Mouse (Mus musculus) spleen, adult 2 months (tissue): ENCODE results near the gene Ryr3. TPM values are rescaled to one million over a fixed set of nuclear protein-coding genes. Genes with fewer than 3 reads are reported as not detected.

Experiments used
- DNase-seq, 2 experiments: peaks; one replicate each; pipeline versions ENCODE4 v3.0.0 to v3.0.0-alpha.2; 2012 to 2021; ENCODE audit warnings: low spot score in 2 of 2, low read depth in 1 of 2
- H3K27ac ChIP-seq: fragments of 200-500 bp; 2 replicates; pipeline ENCODE4 v1.5.1; 2012; ENCODE audit warnings: low read length, inconsistent platforms; ENCODE audit not compliant: insufficient read depth
- H3K27me3 ChIP-seq: fragments of 200-500 bp; 2 replicates; pipeline ENCODE4 v1.6.1; 2012; ENCODE audit warnings: mild to moderate bottlenecking, moderate library complexity, low read length, inconsistent platforms; ENCODE audit not compliant: control insufficient read depth, insufficient read depth
- H3K36me3 ChIP-seq: fragments of 200-500 bp; 2 replicates; pipeline ENCODE4 v1.6.1; 2012; ENCODE audit warnings: mild to moderate bottlenecking, low read length, inconsistent platforms; ENCODE audit not compliant: control insufficient read depth, insufficient read depth
- H3K4me1 ChIP-seq: fragments of 200-500 bp; 2 replicates; pipeline ENCODE4 v1.6.1; 2011; ENCODE audit warnings: inconsistent platforms; ENCODE audit not compliant: control insufficient read depth, insufficient read depth, insufficient read length
- H3K4me3 ChIP-seq: fragments of 200-500 bp; 2 replicates; pipeline ENCODE4 v1.5.1; 2011; ENCODE audit warnings: mild to moderate bottlenecking, inconsistent platforms; ENCODE audit not compliant: insufficient read depth, insufficient read length; ENCODE audit errors: extremely low read depth
- CTCF ChIP-seq: fragments of 200-500 bp; IDR thresholded peaks from 2 replicates; pipeline ENCODE4 v1.5.1; 2011; ENCODE audit warnings: mild to moderate bottlenecking, inconsistent platforms; ENCODE audit not compliant: insufficient read depth, insufficient read length, insufficient replicate concordance; ENCODE audit errors: extremely low read depth
- POLR2A ChIP-seq: fragments of 200-500 bp; IDR thresholded peaks from 2 replicates; pipeline ENCODE4 v1.6.1; 2011; ENCODE audit warnings: low read depth, low read length, inconsistent platforms
- WGBS: fragments of 180-500 bp; shearing (Covaris S2); methylation state at CpG from one replicate; pipeline ENCODE4 v1.1.7; 2018; 5-methylcytosine and 5-hydroxymethylcytosine counted together
- polyA plus RNA-seq: library from polyadenylated mRNA; depleted of rRNA; stranded (reverse); fragments of >200 nt; gene quantifications from 2 replicates; pipeline ENCODE4 v1.2.3, GENCODE M21; 2012

Gene Ryr3
- polyA plus RNA-seq, 1 experiment: 1.1 TPM

GRCm38 (mm10) chr2:112881805-112882204 is 335.1 kb downstream of the Ryr3 start:
- no peak overlapping the region for H3K4me3 ChIP-seq
- no peaks in the 10 kb centered on the region for H3K27me3 ChIP-seq
- DNase-seq: no peak
- no peak overlapping the region for H3K27ac ChIP-seq
- no peaks in the 10 kb centered on the region for H3K36me3 ChIP-seq
- H3K4me1 ChIP-seq: no peaks in the 10 kb centered on the region
- 87% methylated on average over 2 of the region's 2 CpGs for WGBS
- TF ChIP-seq POLR2A (no peak), CTCF (no peak)

DNA sequence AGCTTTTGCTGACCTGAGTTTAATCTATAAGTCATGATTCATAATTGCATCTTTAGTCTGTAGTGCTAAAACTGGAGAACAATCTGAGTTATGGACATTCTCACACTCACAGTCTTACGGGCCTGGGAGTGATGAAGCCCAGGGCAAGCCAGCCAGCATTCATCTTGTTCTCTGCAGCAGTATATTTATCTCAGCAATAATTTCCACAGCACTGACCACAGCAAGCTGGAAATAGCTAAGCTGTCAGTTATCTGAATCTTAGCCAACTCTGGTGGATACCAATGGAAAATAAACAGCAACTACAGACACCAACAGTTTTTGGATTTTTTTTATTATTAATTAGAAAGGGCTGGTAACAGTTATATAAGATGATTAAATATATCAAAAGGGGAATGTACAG is 335.5 kb downstream of the Ryr3 start:
- Histone ChIP-seq H3K27me3 (no peaks in the 10 kb centered on the region), H3K27ac (no peak overlapping the region), H3K36me3 (no peaks in the 10 kb centered on the region), H3K4me1 (no peaks in the 10 kb centered on the region), H3K4me3 (no peak overlapping the region)
- WGBS: 74% methylated on average over 1 of the region's 1 CpGs
- DNase-seq: no peak
- TF ChIP-seq CTCF: no peak
- TF ChIP-seq POLR2A: no peak

- 80% methylated on average over 3 of the region's 3 CpGs for whole genome bisulfite sequencing
- TF ChIP-seq CTCF (no peak), POLR2A (no peak)
- no peak for DNase-seq
These were observed 339.5 kb downstream of the Ryr3 start for GRCm38 (mm10) chr2:112877404-112877803.

GRCm38 (mm10) chr2:112866043-112866551 is 350.8 kb downstream of the Ryr3 start:
- no peak overlapping the region for H3K27ac ChIP-seq
- DNase-seq: no peak
- no peak overlapping the region for H3K4me3 ChIP-seq
- WGBS: 83% methylated on average over 2 of the region's 2 CpGs
- no peaks in the 10 kb centered on the region for H3K36me3 ChIP-seq
- H3K4me1 ChIP-seq: no peaks in the 10 kb centered on the region
- no peaks in the 10 kb centered on the region for H3K27me3 ChIP-seq
- TF ChIP-seq CTCF: no peak
- no peak for TF ChIP-seq POLR2A

More at GRCm38 (mm10) chr2:112877404-112877803, 339.5 kb downstream of the Ryr3 start:
- Histone ChIP-seq H3K27ac (no peak overlapping the region), H3K36me3 (no peaks in the 10 kb centered on the region), H3K4me3 (no peak overlapping the region), H3K27me3 (no peaks in the 10 kb centered on the region), H3K4me1 (no peaks in the 10 kb centered on the region)

DNA sequence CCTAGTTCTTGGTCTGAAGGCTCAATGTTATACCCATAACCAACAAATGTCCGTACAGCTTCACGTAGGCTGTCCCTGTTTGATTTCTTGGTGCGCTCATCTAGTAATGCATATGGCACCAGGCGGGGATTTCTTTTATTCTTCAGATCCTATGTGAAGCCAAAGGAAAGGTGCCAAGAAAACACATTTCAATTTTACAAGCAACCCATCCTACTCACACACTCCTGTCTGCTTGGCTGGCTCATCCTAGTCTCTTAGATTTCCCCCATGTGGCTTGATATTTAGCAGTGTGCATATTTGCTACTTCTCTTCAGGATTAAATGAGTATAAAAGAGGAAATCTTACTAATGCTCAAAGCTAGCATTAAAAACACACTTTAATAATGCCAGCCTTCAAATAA is 355.1 kb downstream of the Ryr3 start:
- 96% methylated on average over 4 of the region's 4 CpGs for WGBS
- H3K4me3 ChIP-seq: no peak overlapping the region
- no peak for TF ChIP-seq CTCF
- no peak for TF ChIP-seq POLR2A
- H3K27ac ChIP-seq: no peak overlapping the region
- DNase-seq: no peak
- no peaks in the 10 kb centered on the region for H3K27me3 ChIP-seq
- no peaks in the 10 kb centered on the region for H3K36me3 ChIP-seq
- H3K4me1 ChIP-seq: no peaks in the 10 kb centered on the region

GRCm38 (mm10) chr2:112845583-112846512 is 371.0 kb downstream of the Ryr3 start:
- Histone ChIP-seq H3K4me3 (no peak overlapping the region), H3K27ac (no peak overlapping the region), H3K4me1 (no peaks in the 10 kb centered on the region), H3K36me3 (no peaks in the 10 kb centered on the region), H3K27me3 (no peaks in the 10 kb centered on the region)
- WGBS: 59% methylated on average over 4 of the region's 4 CpGs
- TF ChIP-seq CTCF (no peak), POLR2A (no peak)
- DNase-seq: no peak

DNA sequence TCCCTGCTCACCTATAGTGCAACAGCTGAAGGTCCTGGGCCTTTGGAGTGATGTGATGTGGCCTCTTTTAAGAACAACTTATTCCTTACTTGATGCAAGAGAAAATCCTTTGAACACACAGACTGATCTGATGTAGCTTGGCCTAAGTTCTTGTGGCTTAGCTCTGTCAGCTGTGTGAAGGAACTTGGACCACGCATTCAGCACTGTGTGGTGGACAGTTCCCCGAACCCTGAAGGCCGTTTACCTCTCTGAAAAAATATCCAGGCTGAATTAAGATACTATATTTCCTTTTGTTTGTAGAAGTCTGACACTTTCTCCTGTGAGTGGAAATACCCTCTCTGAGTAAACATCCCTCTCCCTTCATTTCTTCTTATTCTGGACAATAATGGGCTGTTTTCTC is 374.0 kb downstream of the Ryr3 start:
- TF ChIP-seq POLR2A (no peak), CTCF (no peak)
- WGBS: 32% methylated on average over 3 of the region's 3 CpGs
- Histone ChIP-seq H3K36me3 (no peaks in the 10 kb centered on the region), H3K4me3 (no peak overlapping the region), H3K27me3 (no peaks in the 10 kb centered on the region), H3K4me1 (no peaks in the 10 kb centered on the region), H3K27ac (no peak overlapping the region)
- no peak for DNase-seq
